Mouse (Mus musculus) embryonic fibroblast, embryonic 13.5 days (primary cell): ENCODE results near the gene Eng. TPM values are rescaled to one million over a fixed set of nuclear protein-coding genes. Genes with fewer than 3 reads are reported as not detected.

ENCODE experiments used
- H3K27ac ChIP-seq: 2 replicates; pipeline ENCODE4 v1.5.1; 2012; ENCODE audit warnings: low read length, control low read depth, inconsistent platforms; ENCODE audit not compliant: insufficient read depth
- H3K4me1 ChIP-seq: 2 replicates; pipeline ENCODE4 v1.6.1; 2011; ENCODE audit warnings: low read length; ENCODE audit not compliant: control insufficient read depth, insufficient read depth
- H3K4me3 ChIP-seq: 2 replicates; pipeline ENCODE4 v1.5.1; 2011; ENCODE audit warnings: mild to moderate bottlenecking, control low read depth, low read length; ENCODE audit not compliant: insufficient read depth
- CTCF ChIP-seq: IDR thresholded peaks from 2 replicates; pipeline ENCODE4 v1.5.1; 2011; ENCODE audit warnings: mild to moderate bottlenecking, control low read depth, low read length, moderate library complexity, borderline replicate concordance; ENCODE audit not compliant: insufficient read depth
- POLR2A ChIP-seq: IDR thresholded peaks from 2 replicates; pipeline ENCODE4 v1.6.1; 2011; ENCODE audit warnings: low read depth, mild to moderate bottlenecking, control low read depth, low read length, moderate library complexity
- polyA plus RNA-seq: library from polyadenylated mRNA; stranded (reverse); fragments of >200 nt; gene quantifications from 2 replicates; pipeline ENCODE4 v1.2.4, GENCODE M21; 2011; ENCODE audit warnings: low read depth; ENCODE audit not compliant: missing spikeins, insufficient read length

Gene Eng
- polyA plus RNA-seq, 1 experiment = 15.1 TPM

DNA sequence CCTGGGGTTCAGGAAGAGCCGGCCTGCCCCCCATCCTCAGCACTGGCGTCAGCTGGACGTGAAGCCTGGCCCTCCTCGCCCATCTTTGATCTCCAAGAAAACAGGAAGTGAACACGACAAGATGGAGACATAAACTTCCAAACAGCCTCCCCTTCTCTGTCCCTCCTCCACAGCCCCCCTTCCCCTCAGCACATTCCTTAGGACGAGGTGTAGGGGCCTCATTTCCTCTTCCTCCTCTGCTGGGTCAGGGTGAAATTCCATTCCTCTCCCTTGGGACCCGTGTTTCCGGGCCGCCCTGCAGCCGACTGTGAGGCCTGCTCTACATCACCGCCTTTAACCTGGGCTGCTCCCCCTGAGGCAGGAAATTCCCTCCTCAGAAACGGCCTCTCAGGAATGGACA is 9.4 kb downstream of the Eng start:
- no peak overlapping the region for H3K27ac ChIP-seq
- H3K4me1 ChIP-seq = 0 out of 2 replicates have a peak, but pooled peaks cover 4% of the 10 kb centered on the region
- TF ChIP-seq POLR2A = no peak
- TF ChIP-seq CTCF = no peak
- no peak overlapping the region for H3K4me3 ChIP-seq

DNA sequence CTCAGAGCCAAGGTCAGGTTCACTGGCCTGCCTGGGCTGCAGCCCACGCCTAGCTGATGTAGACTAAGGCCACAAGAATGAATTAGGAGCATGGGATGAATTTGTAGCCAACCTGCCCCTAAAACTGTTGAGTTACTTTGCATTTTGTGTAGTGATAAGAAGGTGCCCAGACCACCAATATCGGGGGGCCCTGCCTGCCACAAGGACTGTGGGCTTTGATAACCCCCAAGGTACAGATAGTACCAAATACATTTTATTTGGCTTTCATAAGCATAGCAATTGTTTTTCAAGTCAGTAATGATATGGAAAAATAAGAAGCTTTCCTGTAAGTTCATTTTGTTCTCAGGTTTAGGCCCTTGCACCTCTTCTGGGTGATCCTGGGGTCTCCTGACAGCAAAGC is 12.5 kb downstream of the Eng start:
- no peak overlapping the region for H3K4me3 ChIP-seq
- peaks cover 4% of the 10 kb centered on the region; the same call in 1 of the 2 replicates for H3K4me1 ChIP-seq
- TF ChIP-seq CTCF (no peak), POLR2A (no peak)
- H3K27ac ChIP-seq = no peak overlapping the region

DNA sequence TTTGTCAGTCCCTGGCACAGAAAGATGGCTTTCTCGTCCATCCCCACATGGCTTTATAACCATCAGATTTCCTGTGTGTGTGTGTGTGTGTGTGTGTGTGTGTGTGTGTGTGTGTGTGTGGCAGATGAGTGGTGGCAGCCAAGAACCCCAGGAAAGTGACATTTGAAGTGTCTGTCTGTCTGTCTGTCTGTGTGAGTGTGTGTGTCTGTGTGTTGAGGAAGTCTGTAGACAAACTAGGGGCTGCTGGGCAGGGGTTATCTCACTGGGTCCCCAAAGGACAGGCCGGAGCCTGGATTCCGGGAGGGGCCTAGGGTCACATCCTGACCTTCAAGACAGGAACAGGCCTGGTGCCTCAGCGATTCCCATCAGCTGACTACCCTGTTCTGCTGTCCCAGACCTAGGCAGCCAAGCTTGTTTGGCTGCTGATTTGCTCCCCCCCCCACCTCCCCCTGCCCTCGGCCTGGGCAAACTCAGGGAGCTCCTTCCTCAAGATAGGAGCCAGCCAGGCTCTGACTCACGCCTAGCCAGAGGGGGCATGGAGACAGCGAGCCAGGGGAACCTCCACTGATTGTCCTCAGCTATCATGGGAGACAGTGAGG is 15.2 kb downstream of the Eng start:
- Histone ChIP-seq H3K4me3 (no peak overlapping the region), H3K27ac (no peak overlapping the region), H3K4me1 (no peaks in the 10 kb centered on the region; the same call in 1 of the 2 replicates)
- TF ChIP-seq CTCF (no peak), POLR2A (no peak)

DNA sequence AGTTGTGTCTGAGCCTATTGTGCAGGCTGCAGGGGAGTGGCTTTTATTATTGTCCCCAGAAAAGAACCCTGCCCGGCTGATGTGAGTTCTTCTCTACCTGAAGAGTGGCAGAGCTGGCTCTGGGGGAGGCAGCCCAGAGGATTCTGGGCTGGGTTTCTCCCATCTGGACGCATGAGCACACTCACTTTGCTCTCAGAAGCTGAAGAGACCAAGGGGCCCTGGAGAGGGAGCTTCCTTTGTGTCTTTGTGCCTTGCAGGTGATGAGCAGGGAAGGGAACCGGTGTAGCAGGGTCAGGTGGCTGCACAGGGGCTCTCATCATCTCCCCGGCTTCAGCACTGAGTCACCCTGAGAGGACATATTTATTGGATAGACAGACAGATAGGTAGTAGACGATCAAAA is 15.9 kb downstream of the Eng start:
- TF ChIP-seq CTCF = no peak
- no peak for TF ChIP-seq POLR2A

DNA sequence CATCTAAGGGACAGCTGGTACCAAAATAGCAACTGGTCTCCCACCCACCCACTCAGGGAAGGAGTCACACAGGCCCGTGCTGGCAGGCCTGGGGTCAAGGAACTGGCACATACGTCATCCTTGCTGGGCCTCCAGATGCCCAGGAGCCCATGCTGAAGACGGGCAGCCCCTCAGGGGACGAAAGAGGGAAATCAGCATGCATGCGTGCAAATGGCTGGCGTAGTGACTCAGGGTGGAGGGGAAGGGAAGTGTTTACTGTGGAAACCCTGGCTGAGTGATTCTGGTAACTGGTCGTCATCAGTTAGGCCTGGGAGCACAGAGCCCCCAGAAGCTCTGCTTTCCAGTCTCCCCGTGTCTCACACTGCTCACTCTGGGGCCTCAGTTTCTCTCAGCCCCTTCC is 18.9 kb downstream of the Eng start:
- Histone ChIP-seq H3K4me1 (no peaks in the 10 kb centered on the region; the same call in 1 of the 2 replicates), H3K4me3 (no peak overlapping the region), H3K27ac (no peak overlapping the region)
- no peak for TF ChIP-seq CTCF
- TF ChIP-seq POLR2A = no peak

More for the DNA sequence above, 15.9 kb downstream of the Eng start:
- no peak overlapping the region for H3K27ac ChIP-seq
- no peaks in the 10 kb centered on the region; the same call in 1 of the 2 replicates for H3K4me1 ChIP-seq
- no peak overlapping the region for H3K4me3 ChIP-seq

GRCm38 (mm10) chr2:32665853-32666252 is 19.5 kb downstream of the Eng start:
- TF ChIP-seq CTCF (no peak), POLR2A (no peak)
- no peak overlapping the region for H3K27ac ChIP-seq
- no peak overlapping the region for H3K4me3 ChIP-seq
- no peaks in the 10 kb centered on the region; the same call in 1 of the 2 replicates for H3K4me1 ChIP-seq

- H3K4me1 ChIP-seq = no peaks in the 10 kb centered on the region
- H3K27ac ChIP-seq = no peak overlapping the region
- no peak overlapping the region for H3K4me3 ChIP-seq
- TF ChIP-seq POLR2A = no peak
- no peak for TF ChIP-seq CTCF
Observed at GRCm38 (mm10) chr2:32667775-32668174, 21.4 kb downstream of the Eng start.

GRCm38 (mm10) chr2:32668176-32668575 is 21.8 kb downstream of the Eng start:
- Histone ChIP-seq H3K27ac (no peak overlapping the region), H3K4me3 (no peak overlapping the region), H3K4me1 (no peaks in the 10 kb centered on the region)
- TF ChIP-seq POLR2A (no peak), CTCF (no peak)

GRCm38 (mm10) chr2:32669876-32670275 is 23.5 kb downstream of the Eng start:
- Histone ChIP-seq H3K4me3 (no peak overlapping the region), H3K27ac (no peak overlapping the region), H3K4me1 (no peaks in the 10 kb centered on the region)
- TF ChIP-seq POLR2A (no peak), CTCF (no peak)

- TF ChIP-seq CTCF = no peak
- TF ChIP-seq POLR2A = no peak
- Histone ChIP-seq H3K4me1 (no peaks in the 10 kb centered on the region), H3K27ac (no peak overlapping the region), H3K4me3 (no peak overlapping the region)
Observed at GRCm38 (mm10) chr2:32671147-32671546, 24.8 kb downstream of the Eng start.
